Mouse (Mus musculus): ENCODE data around the gene Mrpl11.
"Not testable (repeated sequence)": the region's sequence is repeated elsewhere in the genome, so short reads cannot be mapped to it uniquely, and the experiment has no call there.

Gene Mrpl11

DNA sequence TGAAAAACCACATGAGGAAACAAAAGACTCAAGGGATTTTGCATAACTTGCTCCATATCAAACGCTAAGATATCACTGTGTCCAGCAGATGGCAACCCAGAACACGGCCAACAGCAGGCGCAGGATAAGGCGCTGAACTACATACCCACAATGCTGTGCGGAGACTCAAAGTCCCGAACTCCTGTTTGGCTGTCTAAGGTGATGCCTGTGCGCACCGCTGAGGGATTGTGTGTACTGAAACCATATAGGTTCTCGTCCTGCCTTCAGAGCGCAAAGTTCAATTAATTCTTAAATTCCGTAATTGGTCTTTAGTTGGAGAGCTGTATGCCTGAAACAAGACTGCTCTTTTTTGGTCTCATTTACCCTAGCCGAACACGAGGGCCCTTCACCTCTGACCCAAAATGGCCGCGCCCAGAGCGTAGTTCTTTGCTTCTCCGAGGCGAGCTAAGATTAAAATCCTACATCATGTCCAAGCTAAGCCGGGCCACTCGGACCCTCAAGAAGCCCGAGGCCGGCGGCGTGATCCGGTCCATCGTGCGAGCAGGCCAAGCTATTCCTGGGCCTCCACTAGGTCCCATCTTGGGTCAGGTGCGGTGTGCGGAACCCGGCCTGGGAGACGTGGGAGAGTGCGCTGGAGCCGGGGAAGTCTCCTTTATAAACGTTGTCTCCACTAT lies at the start of gene Mrpl11:
Gene Mrpl11, plus strand, starts transcription at position 220 of the 674 bp plus-strand sequence.
- peak; percentile 83 to 84 for DNase-seq

DNA sequence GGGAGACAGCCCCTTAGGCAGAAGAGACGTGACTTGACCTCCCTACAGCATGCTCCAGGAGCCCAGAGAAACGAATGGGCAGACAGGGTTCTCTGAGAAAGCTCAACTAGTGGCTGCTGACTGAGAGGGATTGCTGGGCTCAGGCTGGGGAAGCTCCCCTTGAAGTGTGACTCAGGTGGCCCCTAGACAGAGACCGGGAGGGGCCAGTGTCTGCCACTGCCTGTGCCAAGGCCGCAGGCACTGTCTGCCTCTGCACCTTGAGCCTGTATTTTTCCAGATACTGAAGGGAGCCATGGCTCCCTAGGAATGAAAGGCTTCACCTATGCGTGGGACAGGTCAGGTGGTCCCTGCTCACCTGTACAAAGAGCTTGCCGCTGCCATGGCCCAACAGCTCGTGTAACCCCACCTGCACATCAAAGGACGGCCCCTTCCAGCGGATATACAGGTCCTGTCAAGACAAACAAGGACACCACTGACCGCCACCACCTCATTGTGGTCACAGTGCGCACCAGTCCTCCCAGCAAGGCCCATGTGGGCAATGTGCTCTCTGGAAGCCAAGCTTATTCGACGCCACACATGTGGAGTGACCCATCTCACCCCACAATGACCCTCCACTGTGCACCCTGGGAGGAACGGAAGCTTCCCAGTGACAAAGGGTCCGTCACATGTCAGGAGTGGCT lies 45.9 kb upstream of the Mrpl11 start:
- DNase-seq: no peak

GRCm38 (mm10) chr19:4916827-4917226 lies 45.1 kb upstream of the Mrpl11 start:
- DNase-seq: no peak

DNA sequence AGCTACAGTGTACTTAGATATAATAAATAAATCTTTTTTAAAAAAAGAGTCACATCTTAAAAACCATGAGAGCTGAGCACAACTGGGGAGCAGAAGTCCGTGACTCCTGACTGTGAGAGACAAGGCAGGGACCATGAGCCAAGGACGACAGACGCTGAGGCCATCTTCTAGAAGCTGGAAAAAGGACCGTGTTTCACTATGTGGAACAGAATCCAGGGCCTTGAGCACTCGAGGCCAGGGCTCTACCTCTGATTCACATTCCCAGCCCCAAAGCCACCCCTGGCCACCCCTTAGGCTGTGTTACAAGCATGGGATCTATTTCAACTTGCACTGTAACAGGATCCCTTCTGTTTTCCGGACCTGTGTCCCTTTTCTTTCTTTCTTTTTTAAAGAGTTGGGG lies 42.3 kb upstream of the Mrpl11 start:
- DNase-seq: no peak

- no peak for DNase-seq
These were observed 36.7 kb upstream of the Mrpl11 start for GRCm38 (mm10) chr19:4925121-4925860.

DNA sequence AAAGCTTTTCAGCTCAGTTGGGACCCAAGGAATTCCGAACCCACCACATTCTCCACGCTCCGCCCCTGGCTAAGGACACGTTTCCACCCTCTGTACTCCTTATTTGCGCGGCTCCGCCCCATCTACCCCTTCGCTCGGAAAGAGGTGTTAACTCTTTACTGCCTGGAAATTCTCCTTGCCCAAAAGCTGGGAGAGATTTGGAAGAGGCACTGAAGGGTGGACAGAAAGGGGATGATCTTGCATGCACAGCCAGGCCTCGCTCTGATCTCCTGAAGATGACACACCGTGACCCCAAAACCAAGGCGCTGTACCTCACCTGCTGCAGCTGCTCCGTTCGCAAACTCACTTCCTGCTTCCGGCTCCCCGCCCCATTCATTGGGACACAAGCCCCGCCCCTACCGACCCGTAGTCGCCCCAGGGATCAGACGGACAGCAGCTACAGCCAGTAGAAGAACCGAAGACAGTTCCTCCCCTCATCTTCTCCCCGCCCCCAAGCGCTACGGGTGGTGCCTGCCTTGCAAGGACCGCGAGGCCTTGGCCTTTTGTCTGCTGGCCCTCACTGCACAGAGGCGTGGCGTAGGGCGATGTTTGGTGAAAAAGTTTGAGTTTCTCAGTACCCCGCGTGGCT lies 33.9 kb upstream of the Mrpl11 start, which contains the start of gene Dpp3:
Gene Dpp3, minus strand, starts transcription at position 384 of the 628 bp plus-strand sequence.
- DNase-seq: peak; percentile 99

DNA sequence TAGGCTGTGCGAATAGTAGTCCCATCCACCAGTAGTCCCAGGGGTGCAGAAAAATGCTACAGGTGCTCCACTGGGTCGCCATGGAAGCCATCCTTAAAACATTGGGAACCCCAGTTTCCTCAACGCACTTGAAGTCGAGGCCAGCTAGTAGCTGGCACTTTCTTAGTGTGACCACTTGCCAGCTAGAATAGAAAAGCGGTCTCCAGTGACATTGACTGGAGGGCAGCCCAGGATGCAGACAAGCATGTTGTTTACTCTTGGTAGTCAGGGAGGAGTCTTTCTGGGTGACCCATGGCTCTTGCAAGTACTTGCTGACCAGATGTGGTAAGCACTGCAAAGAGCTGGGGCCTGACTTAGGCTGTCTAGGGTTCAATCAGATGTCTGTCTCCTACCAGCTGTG lies 33.2 kb upstream of the Mrpl11 start:
- no peak for DNase-seq

GRCm38 (mm10) chr19:4936896-4937295 lies 25.1 kb upstream of the Mrpl11 start:
- no peak for DNase-seq

- DNase-seq: no peak
These were observed 24.3 kb upstream of the Mrpl11 start for GRCm38 (mm10) chr19:4937444-4938310.

DNA sequence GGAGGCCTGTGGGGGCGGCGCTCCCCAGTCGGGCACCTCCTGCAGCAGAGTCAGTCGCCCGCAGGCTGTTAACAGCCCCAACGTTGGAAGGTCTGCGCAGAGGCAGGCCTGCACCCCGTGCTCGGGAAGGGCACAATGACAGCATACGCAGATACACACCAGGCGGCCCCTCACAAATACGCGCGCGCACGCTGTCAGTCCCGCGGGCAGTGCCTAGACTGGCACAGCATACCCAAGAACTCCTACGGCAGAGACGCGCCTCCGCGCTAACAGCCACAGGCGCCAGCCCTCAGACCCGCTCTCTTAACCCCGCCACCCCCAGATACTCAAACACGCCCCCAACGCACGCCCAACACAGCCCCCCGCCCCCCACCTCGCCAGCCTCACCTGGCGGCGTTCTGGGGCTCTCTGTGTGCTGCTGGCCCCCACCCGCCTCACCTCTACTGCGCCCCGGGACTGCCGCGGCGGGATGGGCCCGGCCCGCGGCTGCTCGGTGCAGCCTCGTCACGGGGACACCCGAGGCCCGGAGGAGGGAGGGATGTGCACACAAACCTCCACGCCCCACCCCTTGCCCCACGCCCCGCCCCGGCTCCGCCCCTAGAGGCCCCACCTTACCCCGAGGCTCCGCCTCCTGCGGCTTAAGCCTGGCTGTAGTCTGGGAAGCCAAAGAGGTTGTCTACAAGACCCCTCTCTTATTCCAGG lies 19.2 kb upstream of the Mrpl11 start, which contains the start of gene Peli3:
Gene Peli3, minus strand, starts transcription at position 577 of the 702 bp plus-strand sequence.
- peak; percentile 80 to 81 for DNase-seq

- no peak for DNase-seq
These were observed 18.7 kb upstream of the Mrpl11 start for GRCm38 (mm10) chr19:4943253-4943588.

- DNase-seq: no peak
These were observed 16.4 kb upstream of the Mrpl11 start for GRCm38 (mm10) chr19:4945540-4945939.

- not testable (repeated sequence) for DNase-seq
These were observed 13.3 kb upstream of the Mrpl11 start for GRCm38 (mm10) chr19:4948641-4949040.

DNA sequence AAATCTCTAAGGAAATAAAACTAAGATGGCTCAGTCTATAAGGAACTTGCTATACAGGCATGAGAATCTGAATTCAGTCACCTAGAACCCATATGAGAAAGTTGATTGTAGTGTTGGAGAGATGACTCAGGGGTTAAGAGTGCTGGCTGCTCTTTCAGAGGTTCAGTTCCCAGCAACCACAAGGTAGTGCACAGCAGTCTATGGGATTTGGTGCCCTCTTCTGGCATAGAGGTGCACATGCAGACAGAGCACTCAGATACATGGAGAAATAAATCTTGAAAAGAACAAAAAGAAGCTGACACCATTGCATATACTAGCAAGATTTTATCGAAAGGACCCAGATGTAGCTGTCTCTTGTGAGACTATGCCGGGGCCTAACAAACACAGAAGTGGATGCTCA lies 6.3 kb downstream of the Mrpl11 start:
- DNase-seq: no peak

DNA sequence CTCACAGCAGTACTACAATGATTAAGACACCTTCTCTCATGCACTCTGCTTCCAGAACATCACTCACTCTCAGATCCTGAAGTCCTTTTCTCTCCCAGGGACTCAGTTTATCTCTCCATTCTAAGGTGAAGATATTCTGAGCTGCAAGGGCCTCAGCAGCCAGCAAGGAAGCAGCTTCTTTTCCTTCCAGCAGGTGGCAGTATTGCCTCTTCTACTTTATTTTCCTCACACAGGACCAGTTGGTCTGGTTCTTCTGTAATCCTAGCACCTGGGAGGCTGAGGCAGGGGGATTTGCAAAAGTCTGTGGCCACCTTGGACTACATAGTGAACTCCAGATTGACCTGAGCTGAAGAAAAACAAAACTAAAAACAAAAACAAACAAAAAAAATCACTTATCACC lies 19.8 kb downstream of the Mrpl11 start:
- DNase-seq: no peak

DNA sequence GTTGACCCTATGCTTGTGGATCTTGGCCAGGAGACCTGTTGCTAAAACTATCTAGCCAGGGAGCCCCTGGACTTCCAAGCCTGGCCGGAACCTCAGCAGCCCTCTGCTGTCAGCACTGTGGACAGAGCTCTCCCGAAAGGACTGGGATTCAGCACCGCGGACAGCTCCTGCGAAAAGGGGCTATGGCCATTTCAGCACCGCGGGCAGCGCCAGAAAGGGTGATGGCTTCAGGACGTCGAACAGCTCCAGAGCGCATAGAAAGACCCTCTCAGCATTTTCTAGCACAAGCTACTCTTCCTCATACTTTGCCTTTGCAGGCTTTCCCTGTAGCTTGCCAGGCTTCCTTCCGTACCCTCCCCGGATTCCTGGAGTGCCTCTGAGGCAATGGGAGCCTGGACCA lies 27.1 kb downstream of the Mrpl11 start:
- DNase-seq: peak; percentile 84 to 89

DNA sequence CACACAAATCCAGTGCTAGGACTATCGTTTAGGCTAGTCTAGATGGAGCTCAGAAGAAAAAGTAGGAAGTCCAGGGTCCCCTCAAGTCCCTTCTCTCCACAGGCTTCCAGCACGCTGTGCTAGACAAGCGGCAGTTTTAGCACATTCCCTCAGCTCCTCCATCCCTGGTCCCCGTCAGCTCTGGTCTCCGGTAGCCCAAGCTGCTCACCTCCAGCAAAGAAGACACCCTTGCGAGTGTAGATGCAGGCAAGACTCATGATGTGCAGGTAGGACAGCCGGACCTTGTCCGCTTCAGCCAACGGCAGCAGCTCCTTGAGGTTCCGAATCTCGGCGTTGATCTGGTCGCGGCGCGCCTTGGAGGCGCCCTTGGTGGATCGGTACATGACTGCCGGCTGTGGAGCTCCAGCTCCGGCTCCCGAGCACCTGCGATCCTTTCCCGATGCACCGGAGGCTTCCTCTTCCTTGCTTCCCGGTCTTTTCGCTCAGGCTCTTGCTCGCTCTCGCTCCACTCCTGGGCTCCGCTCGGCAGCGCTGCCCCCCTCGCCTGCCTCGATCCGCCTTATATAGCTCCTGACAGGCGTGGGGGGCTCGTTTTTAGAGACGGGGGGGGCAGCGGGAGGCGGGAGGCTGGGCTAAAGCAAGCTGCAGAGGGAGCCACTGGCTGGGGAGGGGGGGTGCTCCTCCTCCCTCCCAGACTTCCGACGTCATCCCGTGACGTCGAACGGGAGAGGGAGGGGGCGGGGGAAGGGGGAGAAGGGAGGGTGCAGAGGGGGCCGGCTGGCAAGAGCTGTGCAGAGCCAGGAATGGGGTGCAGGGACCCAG lies 27.7 kb downstream of the Mrpl11 start:
- DNase-seq: no peak

- DNase-seq: no peak
These were observed 28.3 kb downstream of the Mrpl11 start, which contains the start of gene Npas4 for GRCm38 (mm10) chr19:4990256-4990625. TSS of gene Npas4 (minus strand) at chr19:4990316.

DNA sequence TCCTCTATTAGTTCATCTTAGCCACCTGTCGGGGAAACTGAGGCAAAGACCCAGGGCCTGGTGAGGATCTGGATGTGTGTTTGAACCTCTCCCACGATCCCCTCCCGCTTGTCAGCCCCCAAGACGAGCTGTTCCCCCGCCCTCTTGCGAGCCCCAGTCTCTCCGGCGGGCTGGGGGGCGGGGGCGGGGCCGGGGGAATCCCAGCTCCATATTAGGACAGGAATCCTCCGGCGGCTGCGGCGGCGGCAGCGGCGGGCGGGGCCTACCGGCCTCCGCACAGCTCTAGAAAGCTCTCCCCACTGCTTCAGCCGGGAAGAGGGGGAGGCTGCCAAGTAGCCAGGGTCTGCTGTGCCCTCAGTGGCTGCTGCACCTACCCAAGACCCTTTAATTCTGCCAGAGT lies 28.8 kb downstream of the Mrpl11 start:
- DNase-seq: no peak

- no peak for DNase-seq
These were observed 30.4 kb downstream of the Mrpl11 start for GRCm38 (mm10) chr19:4992371-4992770.

DNA sequence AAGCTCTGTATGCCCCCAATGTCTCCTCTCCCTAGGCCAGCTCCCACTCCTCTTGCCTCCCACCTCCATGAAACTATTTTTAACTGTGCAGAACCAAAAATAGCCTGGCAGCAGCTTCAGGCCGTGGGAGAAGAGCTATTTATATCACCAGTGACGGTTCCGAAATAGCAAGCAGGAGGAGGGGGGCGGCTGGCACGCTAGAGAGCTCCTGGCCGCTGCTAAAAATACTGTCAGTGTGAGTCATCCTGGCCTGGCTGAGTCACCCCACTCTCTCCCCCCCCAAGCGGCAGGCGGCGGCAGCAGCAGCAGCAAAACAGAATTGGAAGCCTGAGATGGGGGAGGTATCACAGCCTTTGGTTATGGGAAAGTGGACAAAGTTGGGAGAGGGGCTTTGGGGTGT lies 31.0 kb downstream of the Mrpl11 start:
- DNase-seq: no peak

Measured in thymus, postnatal 36 days (tissue).